Mouse (Mus musculus): ENCODE measurements at regions not wholly inside any gene's neighbourhood (a gene's known extent, or its start where the extent isn't known, plus 50 kb on each side); places are given as distances from the start of the nearest gene placed in this dataset.

- H3K27me3 ChIP-seq (ENCODE audit: control insufficient read depth, insufficient read depth, insufficient read length), result no peaks in the 10 kb centered on the region
These were observed 183.6 kb downstream of the Ipo8 start for GRCm38 (mm10) chr6:148647423-148648390.

GRCm38 (mm10) chr6:148640595-148640994, 190.7 kb downstream of the Ipo8 start:
- H3K4me2 ChIP-seq (ENCODE audit: low read depth), result no peak overlapping the region
- no peaks in the 10 kb centered on the region for H3K27me3 ChIP-seq (ENCODE audit: control insufficient read depth, insufficient read depth, insufficient read length)
- H3K79me2 ChIP-seq (ENCODE audit: control insufficient read depth, insufficient read depth), result no peaks in the 10 kb centered on the region
- no peak overlapping the region for H3K4me3 ChIP-seq
- no peak for TF ChIP-seq CEBPB (IDR thresholded peaks at IDR 0.05; ENCODE audit: insufficient read depth, poor library complexity, severe bottlenecking)
- H3ac ChIP-seq (ENCODE audit: control insufficient read depth, insufficient read length), result no peak overlapping the region
- no peaks in the 10 kb centered on the region for H3K36me3 ChIP-seq (ENCODE audit: control insufficient read depth, insufficient read depth)

More at GRCm38 (mm10) chr6:148647423-148648390, 183.6 kb downstream of the Ipo8 start:
- Histone ChIP-seq H3K4me3 (no peak overlapping the region), H3K36me3 (ENCODE audit: control insufficient read depth, insufficient read depth) (no peaks in the 10 kb centered on the region), H3K4me2 (ENCODE audit: low read depth) (no peak overlapping the region), H3ac (ENCODE audit: control insufficient read depth, insufficient read length) (no peak overlapping the region), H3K79me2 (ENCODE audit: control insufficient read depth, insufficient read depth) (no peaks in the 10 kb centered on the region)
- no peak for TF ChIP-seq POLR2A (IDR thresholded peaks at IDR 0.05; ENCODE audit: insufficient read length, low read depth)
- no peak for TF ChIP-seq TCF12 (IDR thresholded peaks at IDR 0.05; ENCODE audit: insufficient read depth, poor library complexity, severe bottlenecking)
- no peak for TF ChIP-seq MYOD1 (IDR thresholded peaks at IDR 0.05; ENCODE audit: control insufficient read depth in 1 of 3, insufficient read length in 2 of 3, low read depth in 2 of 3)
- no peak for TF ChIP-seq REST (IDR thresholded peaks at IDR 0.05; ENCODE audit: insufficient read depth, insufficient read length)
- no peak for TF ChIP-seq MAX (IDR thresholded peaks at IDR 0.05; ENCODE audit: low read depth)
- no peak for TF ChIP-seq USF1 (IDR thresholded peaks at IDR 0.05; ENCODE audit: low read depth)
- TF ChIP-seq POLR2AphosphoS2 (IDR thresholded peaks at IDR 0.05; ENCODE audit: insufficient read length, low read depth), result no peak
- no peak for TF ChIP-seq TCF3 (IDR thresholded peaks at IDR 0.05; ENCODE audit: insufficient read length, low read depth)
- TF ChIP-seq E2F4 (IDR thresholded peaks at IDR 0.05; ENCODE audit: insufficient read depth), result no peak
- TF ChIP-seq MYOG (IDR thresholded peaks at IDR 0.05; ENCODE audit: control insufficient read depth in 1 of 3, insufficient read depth in 1 of 3, insufficient read length in 2 of 3, low read depth in 2 of 3), result no peak
- TF ChIP-seq CEBPB (IDR thresholded peaks at IDR 0.05; ENCODE audit: insufficient read depth, poor library complexity, severe bottlenecking), result no peak
- TF ChIP-seq SRF (IDR thresholded peaks at IDR 0.05; ENCODE audit: control insufficient read depth, insufficient read length, low read depth), result no peak

GRCm38 (mm10) chr6:148634148-148634547, 190.0 kb upstream of the Tmtc1 start:
- Histone ChIP-seq H3K4me2 (ENCODE audit: low read depth) (no peak overlapping the region), H3K79me2 (ENCODE audit: control insufficient read depth, insufficient read depth) (no peaks in the 10 kb centered on the region), H3ac (ENCODE audit: control insufficient read depth, insufficient read length) (no peak overlapping the region), H3K4me3 (no peak overlapping the region), H3K27me3 (ENCODE audit: control insufficient read depth, insufficient read depth, insufficient read length) (no peaks in the 10 kb centered on the region), H3K36me3 (ENCODE audit: control insufficient read depth, insufficient read depth) (no peaks in the 10 kb centered on the region)
- TF ChIP-seq MYOD1 (IDR thresholded peaks at IDR 0.05; ENCODE audit: control insufficient read depth in 1 of 3, insufficient read length in 2 of 3, low read depth in 2 of 3), result no peak
- no peak for TF ChIP-seq TCF3 (IDR thresholded peaks at IDR 0.05; ENCODE audit: insufficient read length, low read depth)

- Histone ChIP-seq H3K4me3 (no peak overlapping the region), H3ac (ENCODE audit: control insufficient read depth, insufficient read length) (no peak overlapping the region), H3K79me2 (ENCODE audit: control insufficient read depth, insufficient read depth) (no peaks in the 10 kb centered on the region), H3K4me2 (ENCODE audit: low read depth) (no peak overlapping the region), H3K36me3 (ENCODE audit: control insufficient read depth, insufficient read depth) (no peaks in the 10 kb centered on the region), H3K27me3 (ENCODE audit: control insufficient read depth, insufficient read depth, insufficient read length) (no peaks in the 10 kb centered on the region)
- TF ChIP-seq TCF3 (IDR thresholded peaks at IDR 0.05; ENCODE audit: insufficient read length, low read depth) (no peak), MYOD1 (IDR thresholded peaks at IDR 0.05; ENCODE audit: control insufficient read depth in 1 of 3, insufficient read length in 2 of 3, low read depth in 2 of 3) (no peak), MYOG (IDR thresholded peaks at IDR 0.05; ENCODE audit: control insufficient read depth in 1 of 3, insufficient read depth in 1 of 3, insufficient read length in 2 of 3, low read depth in 2 of 3) (no peak), MAX (IDR thresholded peaks at IDR 0.05; ENCODE audit: low read depth) (no peak), E2F4 (IDR thresholded peaks at IDR 0.05; ENCODE audit: insufficient read depth) (no peak), SRF (IDR thresholded peaks at IDR 0.05; ENCODE audit: control insufficient read depth, insufficient read length, low read depth) (no peak), CEBPB (IDR thresholded peaks at IDR 0.05; ENCODE audit: insufficient read depth, poor library complexity, severe bottlenecking) (no peak), POLR2A (IDR thresholded peaks at IDR 0.05; ENCODE audit: insufficient read length, low read depth) (no peak), POLR2AphosphoS2 (IDR thresholded peaks at IDR 0.05; ENCODE audit: insufficient read length, low read depth) (no peak), USF1 (IDR thresholded peaks at IDR 0.05; ENCODE audit: low read depth) (no peak), REST (IDR thresholded peaks at IDR 0.05; ENCODE audit: insufficient read depth, insufficient read length) (no peak), TCF12 (IDR thresholded peaks at IDR 0.05; ENCODE audit: insufficient read depth, poor library complexity, severe bottlenecking) (no peak)
These were observed 183.0 kb upstream of the Tmtc1 start for GRCm38 (mm10) chr6:148627090-148627605.

- TF ChIP-seq MAX (IDR thresholded peaks at IDR 0.05; ENCODE audit: low read depth), result no peak
- TF ChIP-seq REST (IDR thresholded peaks at IDR 0.05; ENCODE audit: insufficient read depth, insufficient read length), result no peak
- no peak for TF ChIP-seq USF1 (IDR thresholded peaks at IDR 0.05; ENCODE audit: low read depth)
- no peak for TF ChIP-seq TCF3 (IDR thresholded peaks at IDR 0.05; ENCODE audit: insufficient read length, low read depth)
- no peak for TF ChIP-seq POLR2AphosphoS2 (IDR thresholded peaks at IDR 0.05; ENCODE audit: insufficient read length, low read depth)
- Histone ChIP-seq H3K4me2 (ENCODE audit: low read depth) (no peak overlapping the region), H3K36me3 (ENCODE audit: control insufficient read depth, insufficient read depth) (no peaks in the 10 kb centered on the region), H3K27me3 (ENCODE audit: control insufficient read depth, insufficient read depth, insufficient read length) (no peaks in the 10 kb centered on the region), H3ac (ENCODE audit: control insufficient read depth, insufficient read length) (no peak overlapping the region), H3K4me3 (no peak overlapping the region), H3K79me2 (ENCODE audit: control insufficient read depth, insufficient read depth) (no peaks in the 10 kb centered on the region)
These were observed 179.1 kb upstream of the Tmtc1 start for GRCm38 (mm10) chr6:148623119-148623770.
